Mouse (Mus musculus) induced T-regulatory cell, adult 2 months (primary cell): Measurements from ENCODE around the gene Tet1.
"Not testable (repeated sequence)": the region's sequence is repeated elsewhere in the genome, so short reads cannot be mapped to it uniquely, and the experiment has no call there.

Source experiments
- DNase-seq: peaks from one replicate; pipeline ENCODE4 v3.0.0-alpha.2; 2012; ENCODE audit warnings: low read depth

Gene Tet1

DNA sequence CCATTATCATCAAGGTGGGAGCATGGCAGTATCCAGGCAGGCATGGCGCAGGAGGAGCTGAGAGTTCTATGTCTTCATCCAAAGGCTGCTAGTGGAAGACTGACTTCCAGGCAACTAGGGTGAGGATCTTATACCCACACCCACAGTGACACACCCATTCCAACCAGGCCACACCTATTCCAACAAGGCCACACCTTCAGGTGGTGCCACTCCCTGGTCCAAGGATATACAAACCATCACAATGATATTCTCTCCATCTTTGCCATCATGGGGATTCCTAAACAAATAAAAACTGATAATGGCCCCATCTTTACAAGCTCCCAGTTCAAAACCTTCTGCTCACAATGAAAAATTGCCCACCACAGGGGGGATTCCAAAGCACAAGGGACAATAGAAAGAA lies at the start of gene Tet1:
Gene Tet1 (minus strand): TSS at position 101 of the 400 bp plus-strand sequence.
- DNase-seq = not testable (repeated sequence)

DNA sequence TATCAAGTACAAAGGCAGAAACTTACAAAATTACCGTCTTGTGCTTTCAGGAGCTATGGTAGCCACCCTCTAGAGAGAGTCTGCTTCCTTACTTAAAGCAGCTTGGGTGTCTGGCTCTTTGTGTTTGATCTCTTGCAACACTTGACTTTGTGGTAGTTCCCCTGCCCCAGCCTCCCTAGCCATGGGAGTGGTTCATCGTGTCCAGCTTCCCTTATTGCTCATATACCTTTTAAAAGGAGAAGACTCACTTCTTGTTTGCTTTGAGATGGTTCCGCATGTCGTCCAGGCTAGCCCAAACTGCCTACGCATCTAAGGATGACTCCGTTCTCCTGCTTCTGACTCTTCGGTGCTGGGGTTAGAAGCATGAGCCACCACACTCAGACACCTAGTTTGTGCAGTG lies 39.8 kb upstream of the Tet1 start:
- DNase-seq = peak; percentile 12

DNA sequence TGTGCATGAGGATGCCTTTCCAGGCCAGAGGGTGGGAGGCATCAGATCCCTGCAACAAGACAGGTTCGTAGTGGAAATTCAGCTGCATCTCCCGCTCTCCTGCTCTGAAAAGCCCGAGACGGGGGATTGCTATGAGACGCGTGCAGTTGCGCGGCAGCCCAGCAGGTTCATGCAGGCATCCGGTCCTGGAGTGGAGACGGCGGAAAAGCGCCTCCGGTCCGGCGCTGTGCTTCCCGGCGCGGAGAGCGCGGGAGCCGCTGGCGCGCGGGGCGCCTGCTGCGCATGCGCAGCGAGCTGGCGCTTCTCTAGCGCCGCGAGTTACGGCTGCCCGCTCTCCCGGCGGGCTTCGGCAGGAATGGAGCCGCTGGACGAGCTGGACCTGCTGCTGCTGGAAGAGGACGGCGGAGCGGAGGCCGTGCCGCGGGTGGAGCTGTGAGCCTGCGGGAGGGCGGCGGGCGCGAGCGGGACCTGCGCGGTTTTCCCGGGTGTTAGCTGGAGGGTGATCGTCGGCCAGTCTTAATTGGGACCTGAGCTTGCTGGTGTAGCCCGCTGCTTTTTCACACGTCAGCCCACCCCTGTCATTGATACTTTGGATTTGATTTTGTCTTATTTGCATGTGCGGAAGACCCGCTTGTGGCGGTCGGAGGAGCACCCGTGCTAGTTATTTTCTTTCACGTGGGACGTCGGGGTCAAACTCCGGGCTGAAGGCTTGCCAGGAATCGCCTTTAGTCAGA lies 38.1 kb upstream of the Tet1 start, which contains the start of gene Dna2:
Gene Dna2 (plus strand): TSS at position 289 of the 734 bp plus-strand sequence.
- peak; percentile 89 for DNase-seq

DNA sequence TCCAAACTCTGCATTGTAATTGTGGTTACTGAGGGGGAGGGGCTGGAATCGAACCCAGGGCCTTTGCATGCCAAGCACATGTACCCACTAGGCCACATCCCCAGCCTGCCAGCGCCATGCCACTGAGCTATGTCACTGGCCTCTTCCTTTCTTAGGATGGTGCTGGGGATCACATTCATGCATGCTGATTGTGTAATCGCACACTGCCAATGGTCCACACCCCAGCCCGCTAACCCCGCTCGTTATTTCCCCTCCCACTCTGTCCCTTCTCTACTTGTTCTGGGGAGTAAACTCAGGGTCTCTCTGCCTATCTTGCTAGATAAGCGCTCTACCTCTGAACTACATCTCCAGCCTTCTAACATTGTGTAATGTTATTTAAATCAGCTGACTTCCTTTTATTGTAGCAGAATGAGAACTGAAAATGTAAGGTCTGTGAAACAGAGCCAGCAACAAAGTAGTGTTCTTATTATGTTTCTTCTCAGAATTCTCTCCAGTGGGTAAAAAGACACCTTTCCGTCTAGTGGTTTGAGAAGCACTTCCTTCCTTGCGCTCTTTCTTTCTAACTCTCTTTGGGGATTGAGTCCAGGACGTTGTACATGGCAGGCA lies 36.3 kb upstream of the Tet1 start:
- peak; percentile 28 for DNase-seq

DNA sequence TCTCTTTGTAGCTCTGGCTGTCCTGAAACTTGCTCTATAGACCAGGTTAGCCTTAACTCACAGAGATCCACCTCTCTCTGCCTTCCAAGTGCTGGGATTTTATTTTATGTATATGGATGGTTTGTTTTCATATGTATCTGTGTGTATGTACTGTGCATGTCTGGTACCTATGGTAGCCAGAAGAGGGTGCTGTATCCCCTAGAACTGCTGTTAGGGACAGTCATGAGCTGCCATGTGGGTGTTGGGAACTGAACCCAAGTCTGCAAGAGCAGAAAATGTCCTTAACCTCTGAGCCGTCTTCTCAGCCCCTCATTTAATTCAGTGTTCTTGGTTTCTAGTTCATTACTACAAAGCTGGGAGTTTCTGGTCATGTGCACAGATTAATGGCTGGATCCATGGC lies 23.6 kb upstream of the Tet1 start:
- no peak for DNase-seq

DNA sequence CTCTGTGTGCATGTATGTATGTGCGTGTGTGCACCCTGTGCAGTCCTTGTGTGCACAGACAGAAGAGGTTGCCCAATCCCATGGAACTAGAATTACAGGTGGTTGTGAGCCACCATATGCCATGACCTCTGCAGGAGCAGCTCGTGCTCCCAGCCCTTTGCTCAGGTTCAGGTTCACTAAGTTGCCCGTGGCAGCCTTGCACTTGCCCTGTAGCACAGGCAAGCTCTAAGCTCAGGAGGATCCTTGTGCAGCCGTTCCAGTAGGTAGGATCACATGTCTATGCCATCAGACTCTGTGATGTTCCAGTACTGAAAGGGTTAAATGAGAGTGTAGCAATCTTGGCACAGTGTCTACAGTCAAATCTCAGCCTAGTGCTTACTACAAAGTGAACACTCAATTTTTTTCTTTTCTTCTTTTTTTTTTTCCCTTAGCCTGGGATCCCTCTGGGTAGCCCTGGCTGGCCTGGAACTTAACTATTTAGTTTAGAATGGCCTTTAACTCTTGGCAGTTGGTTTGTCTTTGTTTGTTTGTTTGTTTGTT lies 15.4 kb upstream of the Tet1 start:
- no peak for DNase-seq

DNA sequence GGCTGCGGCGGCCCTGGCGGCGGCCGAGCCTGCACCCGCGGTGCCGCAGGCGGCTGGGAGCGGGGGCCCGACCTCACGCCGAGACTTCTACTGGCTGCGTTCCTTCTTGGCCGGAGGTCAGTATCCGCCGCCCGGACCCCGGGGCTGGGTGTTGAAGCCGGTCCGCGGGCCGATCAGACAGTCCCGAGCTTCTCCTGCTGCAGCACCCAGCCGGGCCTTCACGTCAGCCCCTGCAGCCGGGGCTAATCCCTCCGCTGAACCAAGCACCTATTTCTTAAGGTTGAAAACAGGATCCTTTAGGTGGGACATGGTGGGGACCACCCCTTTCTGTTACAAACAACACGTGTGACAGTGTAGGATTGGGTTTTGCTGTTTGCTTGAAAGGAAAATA lies 12.0 kb upstream of the Tet1 start:
- no peak for DNase-seq

DNA sequence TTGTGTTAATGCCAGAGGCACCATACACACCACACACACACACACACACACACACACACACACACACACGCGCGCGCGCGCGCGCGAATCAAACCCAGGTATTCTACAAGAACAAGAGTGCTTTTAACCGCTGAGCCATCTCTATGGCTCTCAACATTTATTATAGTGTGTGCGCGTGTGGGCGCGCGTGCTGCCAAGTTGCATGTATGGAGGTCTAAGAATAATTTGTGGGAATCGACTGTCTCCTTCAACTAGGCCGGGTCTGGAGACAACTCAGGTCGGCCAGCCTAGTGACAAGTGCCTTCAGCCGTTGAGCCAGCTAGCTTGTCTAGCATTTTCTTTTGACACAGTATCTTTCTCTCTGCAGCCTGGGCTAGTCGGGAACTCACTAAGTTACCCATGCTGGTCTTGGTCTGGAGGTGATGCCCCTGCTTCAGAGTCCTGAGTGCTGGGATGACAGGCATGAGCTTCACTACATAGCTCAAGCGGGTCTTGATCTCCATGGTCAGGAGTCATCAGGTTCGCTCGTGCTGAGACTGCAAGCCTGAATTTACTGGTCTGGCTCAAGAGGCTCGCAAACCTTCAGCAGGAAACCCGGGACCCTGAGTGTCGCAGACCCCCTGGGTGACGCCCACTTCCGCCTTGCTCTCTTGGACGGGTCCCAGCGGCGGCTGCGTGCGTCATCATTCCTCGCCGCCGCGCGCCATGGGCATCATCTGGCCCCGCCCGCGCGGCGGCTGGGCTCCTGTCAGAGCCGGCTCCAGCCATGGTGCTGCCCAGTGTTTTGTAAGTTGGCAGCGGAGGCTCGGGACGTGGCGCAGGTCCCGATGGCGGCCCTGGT lies 11.3 kb upstream of the Tet1 start, which contains the start of gene Slc25a16:
Gene Slc25a16 (plus strand): TSS at position 709 of the 841 bp plus-strand sequence.
- peak; percentile 93 for DNase-seq

DNA sequence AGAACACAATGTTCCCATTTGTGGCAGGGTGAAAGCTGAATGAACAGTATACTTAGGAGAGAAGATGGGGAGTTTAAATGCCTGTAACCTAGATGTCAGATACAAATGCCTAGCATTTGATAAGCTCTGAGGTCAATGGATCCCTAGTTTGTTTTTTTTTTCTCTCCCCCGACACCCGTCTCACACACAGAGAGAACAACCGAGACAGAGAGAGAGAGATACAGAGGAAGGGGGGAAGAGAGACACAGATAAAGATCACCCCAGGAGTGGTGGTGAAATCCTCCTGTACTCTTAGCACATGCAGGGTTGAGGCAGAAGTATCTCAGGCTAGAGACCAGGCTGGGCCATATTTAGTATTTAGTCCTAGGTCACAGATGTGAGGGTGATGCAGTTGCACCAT lies 10.2 kb upstream of the Tet1 start:
- peak; percentile 19 for DNase-seq

DNA sequence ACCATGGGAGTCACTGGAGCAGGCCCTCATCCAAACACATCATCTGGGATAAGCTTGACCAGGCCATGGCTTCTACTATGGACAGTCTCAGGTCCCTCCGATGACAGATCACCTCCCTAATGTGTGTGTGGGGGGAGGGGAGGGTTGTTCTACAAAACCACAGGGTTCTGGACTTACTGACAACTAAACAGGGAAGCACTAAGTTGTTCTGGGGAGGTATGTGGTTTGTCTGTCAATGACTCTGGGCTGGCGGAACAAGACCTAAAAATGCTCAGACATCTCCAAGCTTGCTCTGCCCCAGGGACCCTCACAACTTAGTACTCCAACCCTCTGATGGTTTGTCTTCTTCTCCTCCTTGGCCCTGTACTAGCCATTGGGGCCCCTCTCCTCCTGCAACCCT lies 2.3 kb upstream of the Tet1 start:
- DNase-seq = no peak

DNA sequence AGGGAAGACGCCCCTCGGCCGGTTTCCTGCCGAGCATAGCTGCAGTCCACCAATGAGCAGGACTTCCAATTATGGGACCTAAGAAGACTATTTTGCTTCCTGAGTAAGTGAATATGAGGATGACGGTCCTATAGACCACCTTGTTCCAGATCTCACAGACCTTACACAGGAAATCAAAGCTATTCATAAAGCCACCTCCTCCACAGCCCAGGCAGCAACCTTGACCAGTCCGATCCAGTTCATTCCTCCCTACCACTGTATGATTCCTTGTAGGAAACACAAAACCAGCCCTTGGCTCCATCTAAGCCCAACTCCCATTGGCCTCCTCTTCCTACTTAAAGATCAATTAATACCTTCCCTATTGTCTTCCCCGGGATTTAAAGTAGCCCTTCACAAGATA lies 2.5 kb downstream of the Tet1 start:
- DNase-seq = no peak

DNA sequence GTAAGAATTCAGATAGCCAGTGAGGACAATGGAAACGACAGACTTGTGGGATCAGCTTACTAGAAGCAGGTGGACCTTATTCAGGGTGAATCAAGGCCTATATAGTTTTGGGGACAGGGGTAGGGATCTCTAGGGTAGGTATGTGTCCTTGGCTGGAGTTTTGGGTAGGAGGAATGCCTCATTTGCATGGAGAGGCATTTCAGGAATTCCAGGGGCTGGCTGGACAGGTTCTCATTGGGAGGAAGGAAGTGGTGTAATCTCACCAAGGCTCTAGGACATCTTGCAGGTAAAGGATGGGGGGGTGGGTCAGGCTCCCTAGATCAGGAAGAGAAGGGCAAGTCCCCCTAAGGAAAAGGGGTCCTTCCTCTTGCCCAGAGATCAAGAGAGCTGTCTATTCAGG lies 6.0 kb downstream of the Tet1 start:
- DNase-seq = no peak

DNA sequence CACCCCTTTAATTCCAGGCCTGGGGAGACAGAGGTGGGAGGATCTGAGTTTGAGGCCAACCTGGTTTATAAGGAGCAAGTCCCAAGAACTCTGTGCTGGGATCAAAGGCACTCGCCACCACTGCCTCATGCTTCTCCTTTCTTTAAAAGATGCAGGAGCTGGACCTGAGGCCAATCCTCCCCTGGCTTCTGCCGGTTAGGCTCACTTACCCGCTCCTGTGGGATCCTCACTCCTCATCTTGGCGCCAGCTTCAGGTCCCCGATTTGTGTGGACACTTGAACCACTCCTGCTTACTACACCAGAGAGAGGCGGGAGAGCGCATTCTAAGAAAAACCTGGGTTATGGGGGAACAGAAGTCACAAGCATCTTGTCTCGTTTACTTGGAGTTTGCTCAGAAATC lies 7.0 kb downstream of the Tet1 start:
- DNase-seq = no peak

DNA sequence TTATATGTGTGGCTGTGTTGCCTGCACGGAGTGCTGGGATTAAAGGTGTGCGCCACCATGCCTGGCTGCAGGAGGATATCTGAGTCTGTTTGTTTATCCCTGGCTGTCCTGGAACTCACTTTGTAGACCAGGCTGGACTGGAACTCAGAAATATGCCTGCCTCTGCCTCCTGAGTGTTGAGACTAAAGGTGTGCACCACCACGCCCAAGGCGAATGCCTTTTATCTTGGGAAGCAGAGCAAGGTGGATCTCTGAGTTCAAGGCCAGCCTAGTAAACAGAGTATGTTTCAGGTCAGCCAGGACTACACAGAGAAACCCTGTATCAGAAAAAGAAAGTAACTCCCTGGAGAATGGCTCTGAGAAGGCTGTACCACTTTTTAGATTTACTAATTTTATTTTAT lies 8.7 kb downstream of the Tet1 start:
- DNase-seq = no peak

DNA sequence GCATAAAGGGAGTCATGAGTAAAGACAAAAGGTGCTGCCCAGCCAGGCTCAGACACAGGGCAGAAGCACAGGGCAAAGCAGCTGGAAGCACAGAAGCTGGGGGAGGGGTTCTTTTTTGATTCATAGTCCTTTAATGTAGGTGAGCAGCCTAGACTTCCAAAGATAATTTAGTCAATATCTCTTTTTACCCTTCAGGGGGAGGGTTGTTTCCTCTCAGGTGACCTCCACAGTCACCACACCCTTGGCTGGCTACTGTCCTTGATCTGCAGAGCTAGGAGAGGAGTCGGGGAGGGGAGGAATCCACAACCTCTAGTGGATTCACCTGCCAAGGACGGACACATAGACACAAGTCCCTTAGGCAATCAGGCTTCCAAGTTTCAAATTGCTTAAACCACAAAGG lies 10.7 kb downstream of the Tet1 start:
- DNase-seq = no peak

DNA sequence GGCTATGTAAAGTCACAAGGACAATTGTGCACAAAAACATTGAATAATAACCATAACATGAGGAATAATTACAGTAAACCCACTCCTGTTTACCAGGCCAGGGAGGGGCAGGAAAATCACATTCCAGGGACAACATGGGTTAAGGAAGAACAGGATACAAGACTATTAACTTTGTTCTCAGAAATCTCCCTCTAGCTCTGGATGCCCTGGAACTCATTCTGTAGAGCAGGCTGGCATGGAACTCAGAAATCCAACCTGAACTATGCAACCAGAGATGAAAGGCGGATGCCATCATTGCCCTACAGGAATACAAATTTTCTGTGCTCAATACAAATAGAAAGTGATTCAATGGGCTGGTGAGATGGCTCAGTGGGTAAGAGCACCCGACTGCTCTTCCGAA lies 11.4 kb downstream of the Tet1 start:
- DNase-seq = no peak

DNA sequence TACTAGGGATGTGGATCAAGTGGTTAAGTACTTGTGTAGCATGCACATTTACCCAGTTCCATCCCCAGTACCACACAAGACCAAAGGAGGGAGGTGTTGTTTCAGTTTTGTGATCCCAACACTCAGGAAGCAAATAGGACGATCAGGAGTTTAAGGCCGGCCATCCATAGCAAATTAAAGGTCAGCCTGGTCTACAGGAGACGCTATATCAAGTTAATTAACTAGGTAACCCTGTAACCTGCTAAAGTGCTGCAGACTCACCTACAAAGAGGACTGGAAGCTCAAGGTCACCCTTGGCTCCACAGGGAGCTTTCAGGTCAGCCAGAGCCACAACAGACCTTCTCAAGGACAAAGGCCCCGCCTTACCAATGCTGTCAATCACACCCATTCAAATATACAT lies 12.0 kb downstream of the Tet1 start:
- DNase-seq = no peak

DNA sequence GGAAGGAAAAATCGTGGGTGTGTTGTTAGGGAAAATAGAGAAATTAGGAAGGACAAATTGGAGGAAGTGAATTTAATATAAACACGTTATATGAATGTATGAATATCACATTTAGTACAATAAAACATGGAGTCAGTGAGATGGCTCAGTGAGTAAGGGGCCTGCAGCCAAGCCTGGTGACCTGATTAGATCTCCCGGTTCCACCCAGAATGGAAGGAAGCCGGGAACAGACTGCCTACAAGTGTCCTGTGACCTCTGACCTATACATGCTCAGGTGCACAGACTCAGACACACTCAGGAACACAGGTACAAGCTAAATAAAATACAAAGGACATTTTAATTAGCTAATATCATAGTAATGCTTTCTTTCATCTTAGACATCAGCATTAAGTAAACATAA lies 12.8 kb downstream of the Tet1 start:
- no peak for DNase-seq

DNA sequence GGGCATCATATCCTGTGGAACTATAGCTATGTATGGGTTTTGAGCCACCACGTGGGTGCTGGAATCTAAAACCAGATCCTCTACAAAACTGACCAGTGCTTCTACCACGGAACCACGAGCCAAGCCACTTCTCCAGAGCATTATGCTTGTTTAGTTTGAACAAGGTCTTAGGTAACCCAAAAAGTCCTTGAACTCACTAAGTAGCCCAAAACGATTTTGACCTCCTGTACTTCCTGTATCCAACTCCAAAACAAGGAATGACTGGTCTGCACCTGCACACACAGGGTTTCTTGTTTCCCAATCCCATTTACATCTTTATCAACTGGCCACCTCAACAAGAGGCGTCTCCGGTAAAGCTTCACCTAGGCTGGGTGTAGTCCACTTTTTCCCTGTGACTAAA lies 13.4 kb downstream of the Tet1 start:
- DNase-seq = no peak

DNA sequence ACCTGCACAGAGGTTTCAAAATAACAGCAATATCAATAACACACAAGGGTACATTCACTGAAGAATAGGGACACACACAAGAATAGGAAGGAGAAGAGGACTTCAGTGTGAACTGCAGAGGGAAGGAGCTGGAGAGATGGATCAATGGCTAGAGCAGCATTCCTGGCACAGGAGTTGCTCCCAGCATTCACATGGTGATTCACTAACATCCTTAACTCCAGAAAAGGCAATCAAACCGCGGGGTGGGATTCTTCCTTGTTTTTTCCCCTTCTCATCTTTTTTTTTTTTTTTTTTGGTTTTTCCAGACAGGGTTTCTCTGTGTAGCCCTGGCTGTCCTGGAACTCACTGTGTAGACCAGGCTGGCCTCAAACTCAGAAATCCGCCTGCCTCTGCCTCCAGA lies 14.3 kb downstream of the Tet1 start:
- no peak for DNase-seq

DNA sequence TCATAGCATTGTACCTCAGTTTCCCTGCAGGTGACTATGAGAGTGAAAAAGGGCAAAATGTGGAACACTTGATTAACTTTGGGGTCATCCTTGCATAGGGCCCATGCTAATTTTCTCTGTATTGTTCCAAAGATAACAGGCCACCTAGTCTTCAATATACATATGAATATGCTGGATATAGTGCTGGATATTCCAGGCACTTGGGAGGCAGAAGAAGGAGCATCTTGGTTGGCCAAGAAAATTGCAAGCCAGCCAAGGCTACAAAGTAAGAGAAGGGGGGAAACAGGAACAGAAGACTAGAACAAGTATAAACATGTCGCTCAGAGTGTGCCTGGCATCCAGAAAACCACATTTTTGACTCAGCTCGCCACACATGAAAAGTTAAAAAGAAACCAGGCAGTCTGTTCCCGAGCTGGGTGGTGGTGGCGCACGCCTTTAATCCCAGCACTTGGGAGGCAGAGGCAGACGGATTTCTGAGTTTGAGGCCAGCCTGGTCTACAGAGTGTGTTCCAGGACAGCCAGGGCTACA lies 15.4 kb downstream of the Tet1 start:
- DNase-seq = no peak

DNA sequence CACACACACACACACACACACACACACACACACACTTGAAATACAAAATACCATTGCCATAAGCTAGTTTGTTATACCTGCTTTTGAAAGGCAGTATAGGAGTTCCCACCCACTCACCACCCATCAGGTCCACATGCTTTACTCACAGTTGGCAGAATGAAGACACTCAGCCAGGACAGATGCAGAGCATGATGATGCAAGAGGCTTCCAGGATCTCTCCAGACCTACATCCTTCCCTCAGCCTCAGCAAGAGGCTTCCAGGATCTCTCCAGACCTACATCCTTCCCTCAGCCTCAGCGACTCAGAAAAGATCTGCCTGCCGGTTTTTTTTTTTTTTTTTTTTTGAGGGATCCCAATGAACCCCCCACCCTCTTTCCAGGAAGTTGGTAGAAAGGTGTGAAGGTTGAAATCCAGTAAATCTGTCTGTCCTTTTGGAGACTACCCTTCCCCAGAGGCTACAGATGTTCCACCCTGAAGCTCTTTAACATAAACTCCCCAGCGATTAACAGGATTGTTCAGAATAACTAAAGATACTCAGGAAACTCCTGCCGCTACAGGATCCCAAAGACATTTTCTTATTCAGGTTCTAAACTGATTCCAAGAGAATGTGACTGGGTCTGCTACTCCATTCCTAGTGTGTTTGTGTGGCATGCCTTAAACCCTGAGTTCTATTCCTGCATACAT lies 16.1 kb downstream of the Tet1 start:
- no peak for DNase-seq
